Mouse (Mus musculus): ENCODE data around the gene Ece1. TPM values are rescaled to one million over a fixed set of nuclear protein-coding genes. Genes with fewer than 3 reads are reported as not detected.

Gene Ece1
- polyA plus RNA-seq, 1 experiment from 2014 or later, result 10.8 TPM

GRCm38 (mm10) chr4:138000682-138001081, 138.6 kb downstream of the Ece1 start:
- Histone ChIP-seq H3K4me3 (no peak overlapping the region), H3K36me3 (ENCODE audit: poor library complexity, severe bottlenecking) (peaks cover 66% of the 10 kb centered on the region), H3K9ac (no peak overlapping the region), H3K27me3 (no peaks in the 10 kb centered on the region), H3K9me3 (replicated peaks) (no peaks in the 10 kb centered on the region), H3K27ac (no peak overlapping the region), H3K4me1 (peaks cover 29% of the 10 kb centered on the region), H3K4me2 (no peak overlapping the region)
- no peak for ATAC-seq
- 53% methylated on average over 7 of the region's 7 CpGs for WGBS

- 89% methylated on average over 11 of the region's 11 CpGs for WGBS
- no peak overlapping the region for H3K4me2 ChIP-seq
- H3K27ac ChIP-seq, result no peak overlapping the region
- ATAC-seq, result no peak
- peaks cover 8% of the 10 kb centered on the region; the same call in 1 of the 2 replicates for H3K4me1 ChIP-seq
- H3K36me3 ChIP-seq (ENCODE audit: poor library complexity, severe bottlenecking), result peaks cover 68% of the 10 kb centered on the region
- no peaks in the 10 kb centered on the region for H3K9me3 ChIP-seq (replicated peaks)
- H3K27me3 ChIP-seq, result no peaks in the 10 kb centered on the region
- H3K4me3 ChIP-seq, result no peak overlapping the region
- no peak overlapping the region for H3K9ac ChIP-seq
These were observed 142.0 kb downstream of the Ece1 start for GRCm38 (mm10) chr4:138003909-138004610.

- Histone ChIP-seq H3K4me1 (peaks cover 2% of the 10 kb centered on the region; the same call in 1 of the 2 replicates), H3K9ac (no peak overlapping the region), H3K4me3 (no peak overlapping the region), H3K4me2 (no peak overlapping the region), H3K27ac (no peak overlapping the region), H3K36me3 (ENCODE audit: poor library complexity, severe bottlenecking) (peaks cover 66% of the 10 kb centered on the region), H3K27me3 (no peaks in the 10 kb centered on the region), H3K9me3 (replicated peaks) (no peaks in the 10 kb centered on the region)
- WGBS, result 91% methylated on average over 1 of the region's 1 CpGs
- ATAC-seq, result no peak
These were observed 143.7 kb downstream of the Ece1 start for GRCm38 (mm10) chr4:138005781-138006180.

- no peak for ATAC-seq
- WGBS, result 93% methylated on average over 9 of the region's 9 CpGs
- Histone ChIP-seq H3K36me3 (ENCODE audit: poor library complexity, severe bottlenecking) (peaks cover 76% of the 10 kb centered on the region), H3K4me3 (no peak overlapping the region), H3K4me2 (no peak overlapping the region), H3K27me3 (no peaks in the 10 kb centered on the region), H3K4me1 (peaks cover 12% of the 10 kb centered on the region), H3K9ac (no peak overlapping the region), H3K27ac (no peak overlapping the region), H3K9me3 (replicated peaks) (no peaks in the 10 kb centered on the region)
These were observed 145.0 kb downstream of the Ece1 start for GRCm38 (mm10) chr4:138006951-138007613.

GRCm38 (mm10) chr4:138008646-138009045, 146.6 kb downstream of the Ece1 start:
- H3K9me3 ChIP-seq (replicated peaks), result no peaks in the 10 kb centered on the region
- ATAC-seq, result no peak
- H3K27me3 ChIP-seq, result no peaks in the 10 kb centered on the region
- H3K36me3 ChIP-seq (ENCODE audit: poor library complexity, severe bottlenecking), result peaks cover 69% of the 10 kb centered on the region
- no peak overlapping the region for H3K9ac ChIP-seq
- H3K4me1 ChIP-seq, result peaks cover 12% of the 10 kb centered on the region
- no peak overlapping the region for H3K27ac ChIP-seq
- WGBS, result 94% methylated on average over 6 of the region's 6 CpGs
- no peak overlapping the region for H3K4me3 ChIP-seq
- H3K4me2 ChIP-seq, result no peak overlapping the region

- H3K4me1 ChIP-seq, result peaks cover 12% of the 10 kb centered on the region
- no peak overlapping the region for H3K27ac ChIP-seq
- no peak overlapping the region for H3K9ac ChIP-seq
- H3K4me2 ChIP-seq, result no peak overlapping the region
- 95% methylated on average over 4 of the region's 4 CpGs for WGBS
- peaks cover 69% of the 10 kb centered on the region for H3K36me3 ChIP-seq (ENCODE audit: poor library complexity, severe bottlenecking)
- H3K27me3 ChIP-seq, result no peaks in the 10 kb centered on the region
- no peak overlapping the region for H3K4me3 ChIP-seq
- no peaks in the 10 kb centered on the region for H3K9me3 ChIP-seq (replicated peaks)
- ATAC-seq, result no peak
These were observed 147.9 kb downstream of the Ece1 start for GRCm38 (mm10) chr4:138009786-138010502.

GRCm38 (mm10) chr4:138013723-138014479, 151.9 kb downstream of the Ece1 start:
- 93% methylated on average over 15 of the region's 15 CpGs for WGBS
- no peak overlapping the region for H3K4me2 ChIP-seq

More at GRCm38 (mm10) chr4:138013723-138014479, 151.9 kb downstream of the Ece1 start:
- Histone ChIP-seq H3K9me3 (replicated peaks) (no peaks in the 10 kb centered on the region), H3K27ac (no peak overlapping the region), H3K27me3 (no peaks in the 10 kb centered on the region), H3K9ac (no peak overlapping the region), H3K36me3 (ENCODE audit: poor library complexity, severe bottlenecking) (peaks cover 69% of the 10 kb centered on the region), H3K4me3 (no peak overlapping the region), H3K4me1 (peaks cover 21% of the 10 kb centered on the region)
- no peak for ATAC-seq

Other genes starting within 250 kb of the Ece1 start
- gene Rap1gap, start 197.5 kb upstream of the Ece1 start, polyA plus RNA-seq (2015; fragmentation: Nextera tagmentation; extraction: Ambion mirVana), result 11.8 and 16.5 TPM in 2 replicates
- gene Alpl, start 65.9 kb upstream of the Ece1 start, polyA plus RNA-seq (2015; fragmentation: Nextera tagmentation; extraction: Ambion mirVana), result 10.5 and 11.2 TPM in 2 replicates
- 43.9 and 46.2 TPM in 2 replicates for gene Eif4g3, start 130.8 kb downstream of the Ece1 start, polyA plus RNA-seq (2015; fragmentation: Nextera tagmentation; extraction: Ambion mirVana)